Mouse (Mus musculus): ENCODE results near the gene Kmt2c.

Gene Kmt2c

DNA sequence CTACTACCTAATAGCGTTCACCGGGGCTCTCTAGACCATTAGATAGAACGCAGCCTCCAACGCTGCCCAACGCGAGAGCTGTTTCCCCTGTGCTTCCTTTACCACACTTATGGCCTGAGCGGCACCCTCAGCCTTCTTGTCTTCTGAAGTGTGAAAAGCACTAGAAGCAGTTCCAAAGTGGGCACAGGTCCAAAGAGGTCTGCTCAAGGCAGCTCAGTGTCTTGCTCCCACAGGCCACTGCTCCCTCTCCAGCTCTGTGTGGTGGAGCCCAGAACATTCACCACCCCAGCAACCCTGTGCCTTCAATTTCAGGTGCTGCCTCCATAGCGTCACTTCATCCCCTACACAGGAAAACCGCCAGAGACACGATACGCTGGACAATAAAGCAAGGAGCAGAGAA is 115.0 kb downstream of the Kmt2c start:
- no peak for DNase-seq (ENCODE audit: low spot score in 2 of 2)

DNA sequence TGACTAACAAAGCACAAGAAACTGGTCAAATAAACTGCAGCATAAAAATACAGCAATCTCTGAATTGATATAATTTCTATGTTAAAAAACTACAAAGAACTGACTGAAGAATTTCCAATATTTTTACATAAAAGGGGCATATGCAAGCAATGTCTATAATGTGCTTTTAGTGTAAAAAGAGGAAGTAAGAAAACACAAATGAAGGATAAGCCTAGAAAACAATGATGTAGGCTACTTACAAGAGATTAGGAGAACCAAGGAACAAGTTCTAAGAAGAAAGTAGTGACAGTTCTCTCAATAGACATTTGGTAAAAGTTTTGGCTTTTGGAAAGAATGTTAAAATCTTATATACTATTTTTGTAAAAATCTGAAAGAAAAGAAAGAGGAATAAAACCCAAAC is 119.4 kb downstream of the Kmt2c start:
- DNase-seq (ENCODE audit: low spot score in 2 of 2) = no peak

DNA sequence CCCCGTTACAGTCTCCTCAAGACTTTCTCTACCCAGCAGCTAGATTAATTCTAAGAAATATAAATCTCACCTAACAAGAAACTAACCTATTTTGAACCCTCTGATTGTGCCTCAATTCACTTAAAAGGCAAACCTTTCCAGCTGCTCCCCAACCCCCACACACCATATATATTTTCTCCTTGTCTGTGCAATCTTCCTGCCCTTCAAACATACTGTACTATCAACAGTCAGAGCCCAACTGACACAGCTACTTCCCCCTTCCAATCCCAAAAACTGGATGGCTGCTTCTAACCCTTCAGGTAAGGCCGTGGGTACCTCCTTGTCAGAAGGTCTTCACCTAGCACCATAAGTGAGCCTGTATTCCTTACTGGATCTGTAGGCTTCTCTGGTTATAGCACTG is 130.2 kb downstream of the Kmt2c start:
- DNase-seq (ENCODE audit: low spot score in 2 of 2) = no peak

DNA sequence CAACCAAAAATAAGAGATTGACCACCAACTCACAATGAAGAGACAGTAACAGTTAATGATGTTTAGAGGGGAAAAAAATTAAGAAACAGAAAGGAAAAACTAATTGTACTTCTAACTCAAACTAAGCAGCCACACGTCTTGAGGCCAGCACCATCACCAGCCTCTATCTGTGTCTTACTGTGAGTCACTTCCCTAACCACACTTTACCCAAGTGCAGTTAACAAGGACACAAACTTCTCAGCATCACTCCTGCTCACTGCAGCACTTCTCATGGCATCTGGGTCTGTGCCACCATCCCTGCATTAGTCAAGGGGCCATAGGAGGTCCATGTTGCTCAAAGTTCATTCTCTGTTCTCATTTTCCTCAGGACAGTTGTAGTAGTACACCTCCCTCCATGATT is 131.5 kb downstream of the Kmt2c start:
- DNase-seq (ENCODE audit: low spot score in 2 of 2) = no peak

DNA sequence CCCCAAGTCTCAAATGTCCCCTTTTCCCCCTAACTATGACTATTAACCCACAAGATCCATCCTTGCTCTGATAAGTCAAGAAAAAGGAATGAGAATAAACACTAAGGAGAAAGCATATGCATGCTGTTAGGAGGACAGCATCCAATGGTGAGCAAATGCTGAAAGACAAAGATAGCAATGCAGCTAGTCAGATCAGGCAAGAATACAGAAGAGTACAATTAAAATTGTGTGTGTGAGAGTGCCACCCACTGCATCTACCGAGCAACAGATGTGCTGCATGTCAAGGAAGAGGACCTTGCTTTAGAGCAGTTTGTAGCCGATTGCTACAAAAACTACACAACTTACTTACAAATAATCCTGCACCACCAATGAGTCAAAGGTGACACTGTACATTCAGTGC is 145.1 kb downstream of the Kmt2c start:
- no peak for DNase-seq (ENCODE audit: low spot score in 2 of 2)

DNA sequence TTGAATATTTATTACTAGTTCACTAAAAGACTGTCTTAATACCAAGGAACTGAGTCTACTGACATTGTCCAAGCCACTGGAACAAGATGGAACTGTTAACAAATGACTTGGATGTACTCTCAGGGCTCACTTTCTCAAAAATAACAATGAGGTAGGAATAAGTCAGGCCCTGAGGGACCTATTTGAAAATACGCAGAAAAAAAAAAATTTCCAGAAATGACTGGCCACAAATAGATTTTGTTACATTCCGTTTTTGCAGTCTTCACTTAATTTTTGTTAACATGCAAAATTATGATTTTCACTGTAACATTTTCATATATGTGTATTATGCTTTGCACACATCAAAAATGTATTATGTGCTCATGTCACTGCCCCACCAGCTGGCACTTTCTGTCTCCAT is 167.3 kb downstream of the Kmt2c start:
- no peak for DNase-seq (ENCODE audit: low spot score in 2 of 2)

DNA sequence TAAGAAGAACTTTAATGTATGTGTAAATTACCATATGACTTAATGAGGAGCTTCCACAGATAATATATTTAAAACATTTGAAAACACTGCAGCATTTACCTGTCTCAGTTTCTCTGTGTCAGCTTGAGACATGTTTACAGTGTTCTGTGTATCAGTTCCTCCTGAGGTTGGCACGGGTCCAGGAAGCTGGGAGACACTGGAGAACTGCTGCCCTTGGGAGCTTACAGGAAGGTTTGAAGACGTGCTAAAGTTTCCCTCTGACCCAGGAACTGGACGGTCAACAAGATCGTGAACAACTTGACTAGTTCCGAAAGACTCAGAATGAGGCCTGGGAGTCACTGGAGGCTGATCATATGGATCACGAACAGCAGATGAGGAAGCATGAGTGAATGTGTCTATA is 184.7 kb downstream of the Kmt2c start:
- no peak for DNase-seq (ENCODE audit: low spot score in 2 of 2)

DNA sequence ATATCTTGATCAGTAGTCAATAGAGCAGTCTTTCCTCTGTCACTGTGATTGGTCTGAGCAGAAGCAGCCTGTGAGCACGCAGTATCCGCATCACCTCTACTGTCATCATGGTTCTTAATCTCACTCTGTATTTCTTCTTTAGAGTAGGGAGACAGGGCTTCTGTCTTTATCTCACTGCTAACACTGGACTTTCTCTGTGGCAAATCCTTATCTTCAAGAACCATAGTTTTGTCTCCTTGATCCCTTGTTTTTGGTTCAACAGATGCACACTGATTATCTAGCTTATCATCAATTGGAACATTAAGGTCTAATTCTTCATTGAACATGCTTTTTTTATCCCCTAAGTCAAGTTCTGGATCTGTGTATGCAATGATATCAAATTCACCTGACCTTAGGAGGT is 188.4 kb downstream of the Kmt2c start:
- DNase-seq (ENCODE audit: low spot score in 2 of 2) = no peak

DNA sequence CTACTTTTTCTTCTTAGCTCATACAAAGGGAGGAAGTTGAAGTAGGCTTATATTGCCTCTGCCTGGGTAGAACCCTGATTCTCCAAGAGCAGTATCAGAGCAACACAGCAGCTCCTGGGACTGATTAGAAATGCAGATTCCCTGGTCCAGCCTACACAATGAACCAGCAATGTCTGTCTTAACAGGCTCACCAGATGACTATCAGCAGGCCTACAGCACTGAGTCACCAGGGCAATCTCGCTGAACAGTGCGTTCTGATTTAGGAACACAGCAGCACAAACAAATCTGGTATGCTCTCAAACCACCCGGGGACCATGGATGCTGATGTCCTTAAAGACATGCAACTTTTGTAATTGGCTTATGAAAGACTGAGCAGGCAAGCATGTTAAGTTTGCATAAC is 201.8 kb downstream of the Kmt2c start:
- DNase-seq (ENCODE audit: low spot score in 2 of 2) = no peak

DNA sequence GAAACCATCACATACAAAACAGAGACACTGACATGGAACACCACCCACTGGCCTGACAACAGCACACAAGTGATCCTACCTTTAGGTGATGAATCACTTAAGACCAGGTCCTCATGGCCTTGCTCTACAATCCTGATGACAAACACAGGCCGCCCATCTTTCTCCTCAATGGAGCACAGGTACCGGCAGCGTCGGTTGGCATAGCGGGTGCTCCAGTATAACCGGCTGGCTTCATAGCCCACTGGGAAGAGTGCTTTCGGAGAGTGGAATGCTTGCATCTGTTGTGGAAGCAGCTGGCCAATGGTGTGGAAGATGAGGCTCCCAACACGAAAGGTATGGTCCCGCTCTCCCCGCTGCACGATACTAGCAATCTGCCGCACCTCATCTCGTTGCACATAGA is 214.6 kb downstream of the Kmt2c start:
- DNase-seq (ENCODE audit: low spot score in 2 of 2) = no peak

DNA sequence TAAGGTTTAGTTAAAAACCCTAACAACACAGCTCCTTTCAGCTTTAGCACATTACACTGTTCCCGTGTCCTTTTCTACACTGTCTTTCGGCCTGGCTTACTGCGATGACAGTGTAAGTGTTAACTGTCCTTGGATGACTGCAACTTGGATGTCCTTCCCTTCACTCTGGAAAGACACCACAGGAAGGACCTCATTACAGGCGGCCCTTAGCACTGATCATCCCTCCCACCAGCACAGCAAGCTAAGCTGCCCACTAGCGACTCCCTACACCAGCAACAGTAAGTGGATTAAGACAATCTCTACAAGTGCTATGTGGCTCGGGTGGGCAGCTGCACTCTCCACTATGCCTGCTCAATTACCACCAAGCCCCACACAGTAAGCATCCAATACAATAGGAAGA is 222.2 kb downstream of the Kmt2c start:
- no peak for DNase-seq (ENCODE audit: low spot score in 2 of 2)

DNA sequence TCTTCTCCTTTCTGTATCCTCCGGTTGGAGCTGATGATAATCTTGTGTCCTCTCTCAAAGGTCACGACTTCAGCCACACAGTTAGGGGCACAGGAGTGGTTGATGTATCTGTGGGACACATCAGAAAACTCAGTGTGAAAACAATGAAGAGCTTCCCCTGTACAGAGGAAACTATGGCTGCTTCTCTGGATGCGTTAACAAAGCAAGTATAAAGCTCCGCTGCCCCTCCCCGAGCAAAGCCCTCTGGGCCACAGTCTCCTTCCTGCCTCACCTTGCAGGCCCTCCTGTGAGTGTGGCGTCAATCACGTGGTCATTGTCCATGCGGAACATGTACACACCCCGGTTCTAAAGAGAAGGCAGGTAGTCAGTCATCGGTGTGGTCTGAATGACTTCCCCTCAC is 223.0 kb downstream of the Kmt2c start:
- no peak for DNase-seq (ENCODE audit: low spot score in 2 of 2)

DNA sequence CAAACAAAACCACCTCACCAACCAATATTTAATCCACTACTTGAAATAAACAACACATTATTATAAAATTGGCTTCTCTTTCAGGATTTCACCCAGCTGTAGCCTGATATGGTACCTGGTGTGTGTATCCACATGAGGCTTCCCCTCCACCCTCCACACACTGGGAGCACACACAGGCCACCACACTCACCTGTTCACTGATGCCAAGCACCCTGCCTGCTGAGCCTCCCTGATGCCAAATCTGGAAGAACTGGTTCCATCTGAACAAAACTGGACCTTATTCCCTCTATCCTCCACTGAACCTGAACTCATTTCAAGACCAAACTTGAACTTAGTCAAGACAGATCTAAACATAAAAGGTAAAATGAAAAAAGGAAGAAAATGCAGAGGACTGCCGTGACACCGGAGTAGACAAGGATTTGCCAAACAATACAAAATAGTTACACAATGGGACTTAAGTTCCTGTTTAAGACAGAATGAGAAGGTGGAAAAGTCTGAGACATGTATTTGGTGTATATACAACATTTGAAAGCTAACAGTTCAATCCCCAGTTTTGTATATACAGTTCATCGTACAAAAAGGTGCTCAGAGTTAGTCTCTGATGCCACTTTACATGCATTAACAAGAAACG is 230.2 kb downstream of the Kmt2c start:
- DNase-seq (ENCODE audit: low spot score in 2 of 2) = no peak

DNA sequence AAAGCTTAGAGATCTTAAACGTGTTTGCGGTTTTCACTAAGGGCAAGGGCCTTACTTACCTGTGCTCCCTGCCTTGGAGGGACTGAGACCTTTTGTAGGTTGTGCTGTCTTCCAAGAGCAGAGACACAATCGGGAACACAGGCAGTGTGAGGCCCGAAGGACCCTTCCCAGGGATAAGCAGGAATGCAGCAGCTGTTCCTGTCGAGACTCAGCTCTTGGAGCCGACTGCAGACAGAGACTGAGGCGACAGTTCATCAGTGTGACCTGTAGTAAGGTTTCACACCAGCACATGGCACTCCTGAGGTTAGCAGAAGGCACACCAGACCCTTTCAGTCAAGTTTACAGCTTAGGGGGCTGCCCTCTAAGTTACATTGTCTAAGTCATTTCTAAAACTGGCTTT is 236.3 kb downstream of the Kmt2c start:
- DNase-seq (ENCODE audit: low spot score in 2 of 2) = no peak

DNA sequence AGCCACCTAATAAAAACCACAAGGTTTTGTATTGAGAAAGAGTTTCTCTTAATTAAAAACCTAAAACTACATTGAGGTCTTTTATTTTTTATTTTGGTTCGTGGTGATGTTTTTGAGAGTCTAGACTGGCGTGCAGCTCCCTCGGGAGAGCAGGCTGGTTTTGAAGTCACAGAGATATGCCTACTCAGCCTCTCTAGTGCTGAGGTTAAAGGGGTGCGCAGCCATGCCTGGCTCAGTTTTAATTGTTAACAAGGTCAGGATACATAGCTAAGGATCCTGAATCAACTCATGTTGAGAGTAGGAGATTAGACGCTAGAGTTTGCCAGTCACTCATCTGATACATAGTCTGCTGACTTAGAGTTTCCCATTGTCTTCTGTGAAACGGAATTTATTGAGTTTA is 237.1 kb downstream of the Kmt2c start:
- DNase-seq (ENCODE audit: low spot score in 2 of 2) = no peak

DNA sequence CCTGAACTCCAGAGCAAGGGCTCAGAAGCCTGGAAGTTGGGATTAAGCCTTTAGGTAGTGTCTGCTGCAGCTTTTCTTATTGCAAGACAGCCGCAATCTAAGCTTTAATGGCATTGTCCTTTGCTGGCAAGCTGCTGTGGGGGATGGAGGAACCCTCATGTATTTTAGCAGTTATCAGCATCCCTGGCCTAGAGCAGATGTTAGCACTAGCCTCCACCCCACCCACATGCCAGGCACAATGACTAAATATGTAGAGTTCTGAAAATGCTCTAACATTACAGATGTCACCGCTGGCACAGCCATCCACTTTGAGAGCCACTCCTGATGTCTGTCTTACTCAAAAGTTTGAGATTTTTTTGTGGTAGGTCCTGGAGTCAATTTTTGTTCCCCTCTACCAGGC is 241.9 kb downstream of the Kmt2c start:
- DNase-seq (ENCODE audit: low spot score in 2 of 2) = no peak

DNA sequence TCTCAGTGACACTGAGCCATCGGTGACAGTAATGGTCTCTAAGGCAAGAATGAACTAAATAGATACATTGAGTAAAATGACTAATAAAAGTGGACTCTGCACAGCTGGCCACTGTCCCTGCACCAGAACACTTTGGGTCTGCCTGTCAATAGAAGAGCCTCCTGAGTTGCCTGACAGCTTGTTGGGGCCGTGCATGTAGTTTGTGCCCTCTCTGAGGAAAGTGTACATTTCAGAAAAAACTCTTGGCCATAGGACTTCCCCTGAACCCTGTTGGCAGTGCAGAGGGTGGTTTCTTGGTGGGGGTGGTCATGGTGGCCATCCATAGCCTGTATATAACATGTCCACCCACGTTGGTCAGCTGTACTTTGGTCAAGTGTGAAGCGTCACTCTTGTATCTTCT is 244.1 kb downstream of the Kmt2c start:
- no peak for DNase-seq (ENCODE audit: low spot score in 2 of 2)

DNA sequence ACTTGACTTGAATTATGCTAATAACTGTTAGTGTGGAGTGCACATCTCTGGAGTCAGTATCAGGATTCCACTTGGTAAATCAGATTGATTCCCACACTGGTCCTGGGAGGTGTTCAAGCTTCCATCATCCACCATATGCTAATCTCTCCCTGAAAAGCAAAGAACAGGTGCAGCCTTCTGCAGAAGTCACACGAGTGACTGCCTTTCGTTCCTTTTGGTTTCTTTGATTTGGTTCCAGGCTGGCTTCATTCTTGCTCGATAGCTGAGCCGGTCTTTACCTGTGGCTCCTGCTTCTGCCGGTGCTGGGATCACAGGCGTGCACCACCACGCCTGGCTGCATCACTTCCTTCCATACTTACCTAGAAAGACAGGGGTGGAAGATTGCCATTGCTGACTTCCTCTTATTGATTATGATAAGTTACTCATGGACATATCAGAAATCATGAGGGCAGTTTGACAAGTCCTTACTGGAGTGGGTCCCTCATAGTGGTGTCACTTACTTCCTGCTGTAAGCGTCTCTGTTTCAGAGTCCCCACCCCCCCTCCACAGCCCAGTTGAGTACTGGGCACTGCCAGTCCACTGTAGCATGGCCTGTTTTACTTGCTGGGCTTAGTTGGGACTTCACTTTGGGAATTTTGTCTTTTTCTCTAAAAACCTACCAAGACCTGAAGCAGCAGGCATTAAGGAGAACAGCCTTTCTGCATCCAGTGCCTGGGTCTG is 245.6 kb downstream of the Kmt2c start:
- no peak for DNase-seq (ENCODE audit: low spot score in 2 of 2)

DNA sequence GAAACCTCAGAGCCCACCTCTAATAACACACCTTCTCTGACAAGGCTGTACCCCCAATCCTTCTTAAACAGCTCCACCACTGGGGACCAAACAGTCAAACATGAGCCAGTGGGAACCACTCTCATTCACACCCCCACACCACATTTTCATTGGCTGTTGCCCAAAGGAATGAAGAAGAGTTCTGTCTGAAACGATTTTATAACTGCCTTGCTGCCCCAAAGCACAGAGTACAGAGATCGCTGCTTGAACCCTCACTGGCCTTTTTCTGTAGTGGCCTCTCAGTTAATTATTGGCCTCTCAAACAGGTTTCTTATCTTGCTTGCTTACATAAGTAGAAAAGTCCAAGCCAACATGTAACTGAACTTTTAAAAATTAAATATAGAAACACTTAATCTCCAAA is 246.2 kb downstream of the Kmt2c start:
- DNase-seq (ENCODE audit: low spot score in 2 of 2) = no peak

DNA sequence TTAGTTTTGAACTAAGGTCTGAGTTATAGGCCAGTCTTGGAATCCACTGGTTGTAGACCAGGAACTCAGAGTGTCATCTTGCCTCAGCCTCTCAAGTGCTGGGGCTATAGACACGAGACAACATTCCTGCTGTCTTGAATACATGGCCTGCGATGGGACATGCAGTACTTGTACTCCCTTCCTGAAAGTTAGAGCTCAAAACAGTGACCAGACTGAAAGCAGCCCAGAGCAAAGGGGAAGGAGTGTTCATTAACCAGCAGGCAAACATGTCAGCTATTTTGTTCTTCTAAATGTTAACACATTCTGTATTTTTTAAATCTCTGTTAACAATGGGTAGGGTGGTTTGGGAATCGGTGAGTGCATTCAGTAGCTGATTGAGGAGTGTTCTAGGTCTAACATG is 251.5 kb downstream of the Kmt2c start:
- no peak for DNase-seq (ENCODE audit: low spot score in 2 of 2)

DNA sequence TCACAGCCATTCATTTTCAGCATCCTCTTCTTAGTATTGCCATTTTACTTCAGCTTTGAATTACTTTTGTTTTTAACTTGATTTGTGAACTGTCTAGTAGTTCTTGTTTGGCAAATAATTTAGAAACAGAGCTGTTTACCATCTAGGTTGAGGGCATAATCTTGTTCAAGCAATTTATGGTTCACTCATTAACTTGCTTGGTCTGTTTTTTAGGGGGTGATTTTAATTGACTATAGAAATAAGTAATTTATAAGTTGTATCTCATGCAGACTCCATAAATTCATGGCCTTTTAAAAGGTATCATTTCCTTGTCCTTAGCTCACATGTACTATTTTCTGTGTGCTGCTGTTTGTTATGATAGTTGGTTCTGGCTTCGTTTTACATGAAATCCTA is 252.1 kb downstream of the Kmt2c start:
- no peak for DNase-seq (ENCODE audit: low spot score in 2 of 2)

DNA sequence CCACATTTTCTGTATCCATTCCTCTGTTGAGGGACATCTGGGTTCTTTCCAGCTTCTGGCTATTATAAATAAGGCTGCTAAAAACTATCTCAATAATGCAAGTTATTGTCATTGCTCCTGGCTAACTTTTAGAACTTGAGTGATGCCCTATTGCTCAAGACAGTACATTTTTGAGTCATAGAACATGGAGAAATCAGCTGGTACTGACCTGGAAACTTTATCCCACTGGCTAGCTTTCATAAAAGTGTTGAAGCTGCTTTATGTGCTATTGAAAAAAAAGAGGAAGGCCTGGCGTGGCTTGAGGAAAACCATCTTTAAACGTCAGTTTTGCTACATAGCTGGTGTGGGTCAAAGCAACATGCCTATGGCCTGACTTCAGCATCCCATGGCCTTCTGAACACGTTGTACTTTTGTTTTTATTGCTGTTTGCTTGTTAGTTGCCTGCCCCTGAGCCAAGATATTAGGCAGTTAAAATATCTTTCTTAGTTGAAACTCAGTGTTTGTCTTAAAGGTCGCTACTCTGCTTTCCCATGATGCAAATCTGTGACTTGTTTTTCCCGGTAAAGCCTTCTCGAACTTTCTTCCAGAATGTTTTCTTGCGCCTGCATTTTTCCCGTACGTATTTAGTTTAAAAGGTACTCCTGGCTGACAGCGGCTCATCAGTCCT is 252.6 kb downstream of the Kmt2c start:
- no peak for DNase-seq (ENCODE audit: low spot score in 2 of 2)

DNA sequence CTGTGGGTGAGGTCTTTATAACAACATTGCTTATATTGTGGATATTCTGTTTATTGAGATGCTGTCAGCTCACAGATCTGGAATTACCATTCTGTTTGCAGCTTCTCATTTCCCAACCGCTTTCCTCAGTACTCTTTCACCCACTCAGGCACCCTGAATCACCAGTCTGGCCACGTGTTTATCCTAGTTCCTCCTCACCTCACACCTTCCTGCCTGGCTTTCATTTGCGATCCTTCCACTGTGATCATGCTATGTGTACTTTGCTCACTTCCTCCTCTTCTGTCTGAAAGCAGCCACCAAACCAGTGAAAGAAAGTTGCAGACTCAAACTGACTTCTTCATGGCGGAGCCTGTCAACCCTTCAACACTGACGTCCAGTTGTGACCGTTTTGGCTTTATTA is 255.5 kb downstream of the Kmt2c start:
- DNase-seq (ENCODE audit: low spot score in 2 of 2) = no peak
